Mouse (Mus musculus) neural tube, embryonic 10.5 days (tissue): Measurements from ENCODE around the gene Stard10.

Source experiments
- DNase-seq: peaks from one replicate; pipeline ENCODE4 v3.0.0-alpha.2; 2017; ENCODE audit warnings: low spot score; ENCODE audit errors: extremely low spot score

Gene Stard10

DNA sequence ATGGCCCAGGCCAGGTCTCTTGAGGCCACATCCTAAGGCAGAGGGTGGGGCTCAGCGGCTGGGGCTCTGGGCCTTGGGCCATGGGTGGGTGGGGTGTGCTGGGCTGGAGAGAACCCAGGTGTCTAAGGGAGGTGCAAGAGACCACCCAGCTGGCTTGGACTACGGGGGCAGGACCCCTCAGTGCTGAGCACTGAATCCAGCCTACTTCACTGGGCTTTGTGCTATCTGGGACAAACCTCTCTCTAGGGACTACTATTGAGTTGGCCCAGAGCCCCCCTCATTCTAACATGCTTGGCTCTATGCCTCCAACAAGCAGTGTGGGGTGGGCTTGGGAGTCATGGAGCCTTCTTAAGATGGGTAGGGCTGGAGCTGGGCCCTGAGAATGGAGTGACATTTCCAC is 78.6 kb downstream of the Stard10 start:
- DNase-seq = no peak
